Mouse (Mus musculus) thymus, adult 18-20 months (tissue): ENCODE measurements around the gene Lrrc8e.
A peak's percentile ranks its signal among the peaks of the same experiment; 100 is the strongest.

Experiments
- DNase-seq, 2 experiments: peaks; one replicate each; pipeline ENCODE4 v3.0.0; 2022; ENCODE audit warnings: mixed read lengths in 2 of 2

The Lrrc8e gene

DNA sequence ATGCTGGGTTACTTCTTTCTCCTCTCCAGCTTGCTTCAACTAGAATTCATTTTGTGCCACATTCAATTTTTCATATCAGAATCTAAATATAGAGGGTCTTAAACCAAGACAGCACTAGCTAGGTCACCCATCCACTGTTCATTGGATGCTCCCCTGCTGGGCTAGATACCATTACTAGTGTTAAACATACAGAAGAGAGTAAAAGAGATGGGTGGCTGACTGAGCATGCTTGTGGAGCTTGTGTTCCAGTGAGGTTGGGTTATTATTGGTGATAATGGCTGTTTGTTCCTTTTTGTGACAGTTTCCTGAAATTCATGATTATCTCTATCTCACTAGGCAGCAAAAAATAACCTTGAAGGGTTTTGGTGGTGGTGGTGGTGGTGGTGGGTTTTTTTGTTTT, 4.6 kb upstream of the Lrrc8e start:
- no peak for DNase-seq

DNA sequence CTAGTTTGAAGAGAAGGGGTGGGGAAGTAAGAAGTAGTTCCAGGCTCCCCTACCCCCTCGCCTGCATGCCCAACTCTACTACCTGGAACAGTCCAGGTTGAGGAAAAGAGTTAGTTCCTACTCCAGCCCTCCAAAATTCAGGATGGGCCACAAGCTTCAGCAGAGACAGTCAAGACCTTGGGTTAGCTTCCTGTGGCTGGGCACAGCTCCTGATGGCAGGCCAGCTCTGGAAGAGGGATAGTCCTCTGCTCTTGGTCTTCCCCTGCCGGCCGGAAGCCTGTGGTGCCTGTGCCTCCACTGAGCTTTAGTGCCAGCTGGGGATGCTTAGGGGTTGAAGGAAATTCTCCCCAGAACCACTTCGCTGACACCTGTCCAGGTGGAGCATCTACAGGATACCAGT, 304 bp upstream of the Lrrc8e start:
- no peak for DNase-seq

DNA sequence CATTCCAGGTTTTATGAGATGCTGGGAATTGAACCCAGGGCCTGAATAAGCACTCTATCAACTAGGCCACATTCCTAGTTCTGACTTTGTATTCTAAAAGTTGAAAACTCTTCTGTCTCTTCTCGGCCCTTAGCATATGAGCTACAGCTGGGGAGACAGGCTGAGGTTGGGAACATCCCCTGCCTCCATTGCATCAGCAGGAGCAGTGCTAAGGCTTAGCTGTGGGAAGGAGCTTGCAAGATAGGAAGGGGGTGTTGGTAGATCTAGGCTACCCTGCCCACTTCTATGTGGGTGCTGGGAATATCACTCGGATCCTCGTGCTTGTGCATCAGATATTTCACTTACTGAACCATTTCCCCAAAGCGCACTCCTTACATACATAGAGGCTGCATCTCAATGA, 1.3 kb downstream of the Lrrc8e start:
- no peak for DNase-seq

DNA sequence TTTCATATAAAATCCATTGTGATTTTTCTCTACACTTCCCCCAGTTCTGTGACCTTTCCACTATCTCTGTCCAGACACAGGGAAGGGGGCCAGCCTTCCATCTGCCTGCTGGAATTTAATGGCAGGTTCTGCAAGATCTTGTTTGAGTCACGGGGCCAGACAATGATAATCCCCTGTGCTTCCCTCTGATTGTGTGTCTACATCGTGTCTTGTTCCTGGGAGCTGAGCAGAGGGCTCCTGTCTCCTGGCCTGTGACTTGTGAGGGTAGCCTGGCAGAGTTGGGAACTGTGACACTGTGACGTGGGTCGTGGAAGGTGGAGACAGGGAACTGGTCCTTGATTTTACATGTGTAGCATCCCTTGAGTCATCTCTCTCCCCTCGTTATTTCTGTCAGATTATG, 3.2 kb downstream of the Lrrc8e start:
- DNase-seq = no peak

DNA sequence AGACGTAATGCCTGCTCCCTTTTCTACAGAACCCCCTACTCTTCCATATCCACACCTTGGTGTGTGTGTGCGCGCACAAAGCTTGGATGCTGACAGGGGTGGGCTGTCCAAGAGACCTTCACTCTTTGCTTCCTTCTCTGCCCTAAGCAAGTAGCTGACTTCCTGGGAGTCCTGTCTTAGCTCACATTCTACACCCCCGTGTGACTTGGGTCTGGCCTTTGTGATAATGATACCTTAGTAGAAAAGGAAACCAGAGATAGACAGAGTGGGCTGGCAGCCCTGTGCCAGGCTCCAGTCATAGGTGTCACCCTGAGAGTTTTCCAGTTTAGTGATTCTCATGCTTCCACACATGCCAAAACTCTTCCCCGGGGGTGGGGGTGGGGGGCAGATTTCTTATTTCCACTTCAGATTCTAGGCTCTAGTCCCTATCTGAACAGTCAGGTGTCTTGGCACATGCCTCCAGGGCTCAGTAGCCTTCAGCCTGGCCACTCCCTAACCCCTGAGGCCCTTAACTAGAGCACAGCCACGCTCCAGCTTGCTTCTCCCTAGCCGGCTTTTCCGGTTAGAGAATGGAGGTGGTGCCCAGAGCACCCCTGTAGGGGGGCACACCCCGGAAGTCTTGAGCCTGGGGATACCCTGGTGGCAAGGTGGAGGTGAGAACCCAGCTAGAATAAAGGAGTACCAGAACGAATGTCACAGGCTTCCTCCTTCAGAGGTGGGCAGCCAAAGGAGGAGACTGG, 4.2 kb downstream of the Lrrc8e start:
- no peak for DNase-seq

DNA sequence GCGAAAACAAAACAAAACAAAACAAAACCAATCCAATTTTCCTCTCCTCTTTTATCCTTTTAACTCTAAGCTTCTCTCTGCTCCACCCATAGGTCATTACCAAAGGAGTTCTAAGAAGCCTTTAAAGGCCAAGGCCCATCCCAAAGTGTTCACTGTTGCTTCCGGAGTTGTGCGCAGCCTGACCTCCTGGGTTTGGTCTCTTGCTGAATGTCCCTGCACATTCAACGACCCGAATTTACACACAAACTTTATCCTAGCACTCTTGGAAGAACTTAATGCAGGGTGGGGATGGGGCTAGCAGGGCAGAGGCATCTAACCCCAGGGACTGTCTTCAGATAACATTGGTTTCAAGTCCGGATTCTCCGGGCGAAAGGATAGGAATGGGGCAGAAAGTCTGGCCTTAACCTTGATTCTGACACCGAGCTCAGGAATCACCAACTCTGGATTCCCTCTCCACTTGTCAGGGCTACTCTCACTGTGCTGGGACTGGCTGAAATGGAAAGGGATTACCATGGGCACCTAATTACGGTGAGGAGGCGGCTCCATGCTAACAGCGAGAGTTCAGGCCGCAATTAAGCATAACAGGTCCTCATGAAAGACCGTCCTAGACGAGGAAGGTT, 11.3 kb downstream of the Lrrc8e start:
- no peak for DNase-seq

DNA sequence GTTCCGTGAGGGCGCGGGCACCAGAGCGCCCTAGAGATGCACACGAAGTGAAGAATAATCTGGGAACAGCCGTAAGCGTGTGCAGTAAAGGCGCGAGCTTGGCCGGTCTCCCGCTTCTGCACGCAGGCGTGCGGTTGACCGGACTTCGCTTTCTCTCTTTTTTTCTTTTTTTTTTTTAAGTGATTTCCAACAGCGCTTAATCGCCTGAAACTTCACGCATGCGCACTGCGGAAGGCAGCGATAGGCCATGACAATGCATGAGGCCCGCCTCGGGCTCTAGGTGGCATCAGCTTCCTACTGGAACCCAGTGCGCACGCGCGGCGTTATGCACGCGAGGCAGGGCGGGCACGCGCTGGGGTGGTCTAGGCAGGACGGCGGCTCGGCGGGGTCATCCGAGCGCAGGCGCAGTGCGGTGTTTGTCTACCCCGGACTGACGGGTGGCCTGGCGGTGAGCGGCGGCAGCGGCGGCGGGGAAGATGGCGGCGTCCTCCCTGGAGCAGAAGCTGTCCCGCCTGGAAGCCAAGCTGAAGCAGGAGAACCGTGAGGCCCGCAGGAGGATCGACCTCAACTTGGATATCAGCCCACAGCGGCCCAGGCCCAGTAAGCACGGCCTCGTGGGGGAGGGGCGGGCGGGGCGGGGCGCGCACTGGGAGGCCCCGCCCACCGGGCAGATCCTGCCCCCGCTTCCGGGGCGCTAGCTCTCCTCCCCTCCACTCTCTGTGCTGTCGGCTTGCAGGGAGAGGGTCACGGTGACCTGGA, 12.0 kb downstream of the Lrrc8e start, which contains the start of the genes Map2k7 and Gm49320:
Gene Map2k7 (plus strand): TSS at position 307 of the 759 bp plus-strand sequence.
Gene Gm49320 (plus strand): TSS at position 432 of the 759 bp plus-strand sequence.
- peak; percentile 99 for DNase-seq

DNA sequence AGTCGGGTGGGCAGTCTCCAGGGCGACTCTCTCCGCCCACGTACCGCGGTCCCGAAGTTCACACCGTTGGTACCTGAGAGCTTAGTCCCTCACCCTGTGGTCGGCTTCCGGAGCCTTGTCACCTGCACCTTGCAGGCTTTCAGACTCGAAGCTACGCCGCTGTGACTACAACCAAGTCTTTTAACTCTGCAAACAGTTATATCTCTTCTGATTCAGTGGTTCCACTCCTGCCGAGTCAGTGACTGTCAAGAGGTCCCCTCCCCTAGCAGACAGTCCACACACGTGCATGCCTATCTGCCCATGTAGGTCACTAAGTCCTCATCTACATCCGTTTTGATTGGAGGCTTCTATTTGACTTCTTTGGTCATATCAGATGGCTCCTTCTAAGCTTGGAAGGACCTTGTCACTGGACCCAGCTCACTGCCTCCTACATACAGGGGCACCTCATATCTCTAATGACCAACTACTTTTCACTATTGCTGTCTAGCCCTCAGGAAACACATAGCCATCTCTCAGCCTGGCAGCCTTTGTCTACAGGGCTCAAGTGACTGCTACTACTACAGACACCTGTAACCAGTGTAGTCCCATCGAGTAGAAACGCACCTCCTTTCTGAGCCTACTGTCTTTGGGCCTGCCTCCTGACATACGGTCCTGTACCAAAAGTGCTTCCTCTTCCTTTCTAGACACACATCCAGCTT, 12.7 kb downstream of the Lrrc8e start:
- DNase-seq = no peak

DNA sequence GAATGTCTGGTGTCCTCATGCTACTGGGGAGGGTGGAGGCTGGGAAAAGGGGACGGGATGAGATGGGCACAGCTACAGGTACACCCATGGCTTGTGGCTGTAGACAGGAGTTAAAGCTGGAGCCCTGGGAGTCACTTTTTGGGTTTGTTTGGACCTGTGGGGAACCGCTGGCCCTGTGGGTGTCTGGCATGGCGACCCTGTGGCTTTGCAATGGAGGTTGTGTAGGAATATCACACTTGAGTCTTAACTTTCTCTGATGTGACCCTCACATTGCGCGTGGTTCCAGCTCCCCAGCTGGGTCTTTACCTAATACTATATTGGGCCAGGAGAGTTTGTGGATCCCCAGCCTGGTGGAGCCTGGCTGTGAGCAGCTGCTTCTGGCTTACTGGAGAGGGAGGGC, 18.4 kb downstream of the Lrrc8e start:
- no peak for DNase-seq

DNA sequence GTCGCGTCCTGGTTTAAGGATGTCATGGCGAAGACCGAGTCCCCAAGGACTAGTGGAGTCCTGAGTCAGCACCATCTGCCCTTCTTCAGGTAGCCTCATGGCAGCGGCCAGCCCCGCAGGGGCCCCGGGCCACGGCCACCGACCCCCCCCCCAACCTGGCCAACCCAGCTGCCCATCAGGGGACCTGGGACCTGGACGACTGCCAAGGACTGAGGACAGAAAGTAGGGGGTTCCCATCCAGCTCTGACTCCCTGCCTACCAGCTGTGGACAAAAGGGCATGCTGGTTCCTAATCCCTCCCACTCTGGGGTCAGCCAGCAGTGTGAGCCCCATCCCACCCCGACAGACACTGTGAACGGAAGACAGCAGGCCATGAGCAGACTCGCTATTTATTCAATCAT, 19.1 kb downstream of the Lrrc8e start:
- DNase-seq = no peak

DNA sequence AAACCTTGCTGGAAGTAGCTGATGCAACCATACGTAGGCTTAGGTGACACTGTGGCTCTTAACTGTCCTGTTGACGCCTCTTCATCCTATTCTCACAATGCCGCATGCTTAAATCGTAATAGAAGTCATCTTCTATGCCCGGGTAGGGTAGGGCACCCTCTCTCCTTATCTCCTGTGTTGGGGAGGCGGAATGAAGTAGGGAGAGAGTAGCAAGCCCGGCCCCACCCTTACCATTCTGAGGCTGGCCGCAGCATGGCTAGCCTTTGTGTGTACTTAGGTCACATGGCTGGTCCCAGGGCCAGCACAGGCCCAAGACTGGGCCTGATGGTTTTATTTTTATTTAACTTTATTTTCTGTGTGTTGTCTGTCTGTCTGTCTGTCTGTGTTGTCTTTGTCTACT, 20.6 kb downstream of the Lrrc8e start:
- DNase-seq = no peak

DNA sequence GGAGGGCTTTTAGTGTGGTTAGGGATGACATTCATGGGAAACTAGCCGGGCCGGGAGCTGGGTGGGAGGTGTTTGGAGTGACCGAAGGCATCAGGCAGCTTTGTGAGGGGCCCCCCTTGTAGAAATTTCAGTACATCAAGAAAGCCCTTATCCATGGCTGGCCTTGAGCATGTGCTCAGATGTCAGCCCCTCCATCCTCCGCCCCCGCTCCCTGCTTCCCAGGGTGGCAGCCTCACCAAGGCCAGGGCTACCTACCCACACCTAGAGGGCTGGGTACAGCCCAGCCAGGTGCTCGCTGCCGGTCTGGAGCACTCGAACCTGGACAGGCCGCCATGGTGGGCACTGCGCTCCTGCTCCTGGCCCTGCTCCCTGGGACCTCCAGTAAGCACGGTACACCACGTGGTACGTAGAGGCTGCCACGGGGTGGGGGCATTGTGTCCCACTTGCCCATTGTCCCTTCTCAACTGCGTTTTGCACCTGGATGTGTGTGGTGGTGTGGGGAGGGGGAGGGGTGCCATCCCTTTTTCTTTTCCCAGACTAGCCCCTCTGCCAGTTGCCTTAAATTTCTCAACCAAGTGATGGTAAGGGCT, 21.4 kb downstream of the Lrrc8e start, which contains the start of gene Tgfbr3l:
Gene Tgfbr3l (plus strand): TSS at position 264 of the 590 bp plus-strand sequence.
- no peak for DNase-seq

DNA sequence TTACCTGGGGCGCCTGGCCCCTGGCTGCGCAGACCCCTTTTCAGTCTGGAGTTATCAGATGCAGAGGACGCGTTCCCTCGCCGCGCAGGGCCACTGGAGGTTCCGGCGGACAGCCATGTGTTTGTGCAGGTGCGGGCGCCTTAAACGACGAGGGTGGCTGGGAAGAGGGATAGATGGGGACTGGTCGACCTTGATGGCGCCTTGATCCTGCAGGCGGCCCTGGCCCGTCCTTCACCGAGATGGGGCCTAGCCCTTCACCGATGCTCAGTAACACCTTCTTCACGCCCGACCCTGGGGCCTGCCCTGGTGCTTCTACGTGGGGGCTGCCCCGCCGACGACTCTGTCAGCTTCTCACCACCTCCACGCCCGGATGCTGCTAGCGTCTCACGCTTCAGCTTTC, 22.6 kb downstream of the Lrrc8e start:
- DNase-seq = no peak

DNA sequence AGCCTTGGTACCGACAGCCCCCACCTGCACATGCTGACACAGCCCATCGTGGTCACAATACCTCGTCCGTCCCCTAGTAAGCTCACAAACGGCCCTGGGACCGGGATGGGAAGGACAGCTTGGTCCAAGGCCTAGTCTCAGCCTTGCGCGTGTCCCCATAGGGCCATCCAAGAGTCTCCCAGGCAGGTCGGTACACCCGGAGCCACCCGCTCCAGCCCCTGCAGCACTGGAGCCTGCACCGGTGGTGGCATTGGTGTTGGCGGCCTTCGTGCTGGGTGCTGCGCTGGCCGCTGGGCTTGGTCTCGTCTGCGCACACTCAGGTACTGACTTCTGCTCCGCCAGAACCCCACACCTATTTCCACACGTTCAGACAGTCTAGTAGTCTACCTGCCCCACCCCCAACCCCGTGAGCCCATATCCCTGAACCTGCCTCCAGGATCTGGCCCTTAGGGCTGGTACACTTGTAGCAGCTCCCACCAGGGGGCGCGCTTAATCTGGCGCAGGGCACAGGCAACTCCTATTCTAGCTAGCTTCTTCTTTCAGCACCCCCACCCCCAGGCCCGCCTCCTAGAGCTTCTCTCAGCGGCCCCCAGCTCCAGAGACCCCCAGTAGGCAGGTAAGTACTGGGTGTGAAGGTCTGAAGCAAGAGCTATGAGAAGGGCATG, 23.8 kb downstream of the Lrrc8e start:
- peak; percentile 56 to 69 for DNase-seq

DNA sequence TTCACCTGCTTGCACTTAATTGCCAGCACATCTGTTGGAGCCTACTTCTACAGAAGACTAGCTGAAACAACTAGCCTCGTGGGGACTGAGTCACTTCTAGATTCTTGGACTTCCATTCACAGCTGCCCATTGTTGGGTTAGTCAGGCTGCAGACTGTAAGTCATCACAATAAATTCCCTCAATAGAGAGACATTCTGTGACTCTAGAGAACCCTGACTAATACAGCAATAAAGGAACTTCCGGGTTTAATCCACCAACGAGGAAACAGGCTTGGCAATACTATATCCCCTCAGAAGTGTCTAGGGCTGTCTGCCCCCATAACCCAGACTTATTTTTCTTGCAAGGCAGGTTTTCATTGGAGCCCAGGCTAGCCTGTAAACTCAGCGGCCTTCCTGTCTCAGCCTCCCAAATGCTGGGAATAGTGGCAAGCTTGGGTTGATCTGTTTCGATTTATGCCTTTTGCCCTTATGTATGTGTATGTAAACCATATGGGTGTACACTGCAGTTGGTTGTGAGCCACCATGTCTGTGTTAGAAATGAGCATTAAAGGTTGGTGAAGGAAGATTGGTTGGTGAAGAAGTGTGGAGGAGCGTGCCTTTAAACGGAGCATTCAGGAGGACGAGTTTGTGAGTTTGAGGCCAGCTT, 25.6 kb downstream of the Lrrc8e start:
- DNase-seq = no peak

DNA sequence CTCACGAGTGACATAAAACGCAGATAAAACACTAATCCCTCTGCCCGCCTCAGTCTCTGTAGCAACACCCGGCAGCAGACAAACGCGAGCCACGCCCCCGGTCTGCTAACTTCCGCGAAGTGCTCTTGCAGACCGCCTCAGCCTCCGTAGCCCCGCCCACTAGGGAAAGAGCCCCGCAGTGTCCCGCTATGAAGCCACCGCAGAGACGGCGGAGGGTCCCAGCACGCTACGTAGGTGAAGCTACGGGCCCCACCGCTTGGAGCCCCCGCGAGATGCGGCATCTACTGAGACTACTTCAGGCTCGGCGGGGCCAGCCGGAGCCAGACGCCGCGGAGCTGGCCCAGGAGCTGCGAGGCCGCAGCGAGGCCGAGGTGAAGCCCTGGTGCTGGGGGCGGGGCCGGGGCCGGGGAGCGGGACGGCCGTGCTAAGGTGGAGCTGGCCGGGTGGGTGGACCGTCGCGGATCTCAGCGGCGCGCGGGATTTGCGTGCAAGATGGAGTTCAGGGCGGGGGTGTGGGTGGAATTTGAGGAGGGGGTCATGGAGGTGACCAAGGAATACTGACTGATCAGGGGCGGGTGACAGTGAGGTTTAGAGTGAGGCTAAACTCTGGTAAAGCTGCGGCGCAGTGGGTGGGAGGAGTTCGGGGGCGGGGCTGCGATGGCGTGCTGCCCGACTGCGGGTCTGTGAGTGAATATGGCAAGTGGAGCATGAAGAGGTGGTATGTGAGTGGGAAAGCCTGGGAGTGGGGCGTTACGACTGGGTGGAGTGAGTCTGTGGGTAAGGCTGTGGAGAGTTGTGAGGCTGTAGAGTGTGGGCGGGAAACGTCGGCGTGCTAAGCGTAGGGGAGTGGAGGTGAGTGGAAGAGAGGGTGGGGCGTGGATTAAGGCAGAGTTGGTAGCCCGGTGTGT, 26.6 kb downstream of the Lrrc8e start, which contains the start of gene Snapc2:
Gene Snapc2 (plus strand): TSS at position 147 of the 908 bp plus-strand sequence.
- peak; percentile 90 to 91 for DNase-seq

DNA sequence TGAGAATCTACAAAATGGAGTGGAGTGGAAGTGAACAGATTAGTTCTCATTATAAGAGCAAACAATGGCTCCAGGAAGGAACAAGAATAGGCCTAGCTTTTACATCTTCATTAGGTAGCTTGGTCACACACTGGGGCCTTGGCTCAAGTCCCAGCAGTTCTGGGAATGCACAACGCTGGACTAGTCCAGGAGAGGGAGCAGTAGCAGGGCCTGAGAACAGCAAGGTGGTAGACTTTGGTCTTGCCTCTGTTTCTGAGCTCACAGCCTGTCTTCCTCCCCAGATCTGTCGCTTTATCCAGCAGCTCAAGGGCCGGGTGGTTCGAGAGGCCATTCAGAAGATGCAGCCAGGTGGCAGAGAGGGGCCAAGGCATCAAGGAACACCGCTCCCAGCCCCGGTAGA, 27.4 kb downstream of the Lrrc8e start:
- DNase-seq = peak in 1 of 2 experiments; percentile 9

DNA sequence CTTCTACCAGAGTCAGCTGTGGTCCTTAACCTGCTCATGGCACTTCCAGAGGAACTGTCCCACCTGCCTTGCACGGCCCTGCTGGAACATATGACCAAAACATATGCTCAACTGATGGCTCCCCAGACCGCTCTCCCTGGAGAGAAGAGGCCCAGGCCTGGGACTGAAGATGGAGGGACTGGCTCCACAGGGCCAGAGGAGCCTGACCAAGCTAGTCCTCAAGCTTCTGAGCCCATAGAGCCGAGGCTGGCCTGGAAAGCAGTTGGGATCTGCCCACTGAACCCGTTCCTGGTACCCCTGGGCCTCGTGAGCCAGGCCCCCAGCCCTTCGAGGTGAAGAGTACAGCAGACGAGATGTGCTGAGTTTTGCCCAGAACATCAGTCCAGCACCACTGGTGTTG, 28.8 kb downstream of the Lrrc8e start:
- peak in 1 of 2 experiments; percentile 3 for DNase-seq

DNA sequence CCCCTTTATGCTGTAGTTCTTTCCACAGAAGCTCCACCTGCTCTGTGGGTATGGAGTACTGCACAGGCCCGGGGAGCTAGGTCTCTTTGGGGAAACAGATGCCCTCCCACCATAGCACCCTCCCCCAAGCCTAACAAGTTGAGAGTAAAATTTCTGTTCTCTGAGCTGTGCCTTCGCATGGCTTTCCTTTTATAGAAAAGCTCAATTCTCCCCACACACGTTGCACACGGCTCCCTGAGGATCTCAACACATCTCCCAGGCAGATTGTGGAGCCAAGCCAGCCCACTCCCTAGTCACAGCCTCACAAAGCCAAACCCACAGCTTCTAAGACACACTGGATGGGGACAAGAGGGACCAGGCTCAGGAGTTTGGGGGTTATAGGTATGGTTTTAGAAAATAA, 30.3 kb downstream of the Lrrc8e start:
- no peak for DNase-seq

DNA sequence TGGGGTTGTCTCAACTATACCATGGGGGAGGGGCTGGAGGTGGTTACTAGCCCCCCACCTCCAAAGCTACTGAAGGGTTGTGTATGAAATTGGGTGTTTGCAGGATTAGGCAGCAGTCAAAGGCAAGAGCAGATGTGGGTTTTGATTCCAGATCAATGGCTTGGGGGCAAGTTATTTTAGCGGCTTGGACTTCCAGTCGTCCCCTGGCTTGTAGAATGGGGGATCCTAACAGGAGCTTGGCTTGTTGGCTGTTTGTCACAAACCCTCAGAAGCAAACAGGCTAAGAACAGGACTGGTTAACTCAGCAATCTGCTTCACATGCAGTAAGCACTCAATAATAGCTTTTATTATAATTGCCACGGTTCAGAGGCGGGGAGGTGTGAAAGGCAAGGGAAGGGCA, 30.7 kb downstream of the Lrrc8e start:
- DNase-seq = no peak
